Mouse (Mus musculus) lung, postnatal 36 days (tissue): ENCODE data around the gene Nme1.
"Not testable (repeated sequence)": the region's sequence is repeated elsewhere in the genome, so short reads cannot be mapped to it uniquely, and the experiment has no call there.

ENCODE experiments used
- DNase-seq: peaks from one replicate; pipeline ENCODE4 v3.0.0; 2022; ENCODE audit warnings: mixed read lengths

Gene Nme1

DNA sequence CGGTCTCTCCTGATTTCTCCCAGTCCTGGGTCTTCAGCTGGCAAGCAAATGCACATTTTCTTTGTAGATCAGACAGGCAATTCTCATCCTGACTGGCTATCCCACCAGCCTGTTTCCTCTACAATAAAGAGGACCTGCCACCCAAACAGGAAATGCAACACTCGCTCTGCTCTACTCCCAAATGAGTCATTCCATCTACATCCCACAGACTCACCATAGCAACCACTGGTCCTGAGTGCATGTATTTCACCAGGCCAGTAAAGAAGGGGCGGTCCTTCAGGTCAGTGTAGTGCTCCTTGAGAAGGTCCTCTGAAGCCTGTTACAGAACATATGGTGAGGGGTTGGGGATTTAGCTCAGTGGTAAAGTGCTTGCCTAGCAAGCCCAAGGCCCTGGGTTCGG lies 5.3 kb downstream of the Nme1 start:
- DNase-seq, result peak; percentile 80

DNA sequence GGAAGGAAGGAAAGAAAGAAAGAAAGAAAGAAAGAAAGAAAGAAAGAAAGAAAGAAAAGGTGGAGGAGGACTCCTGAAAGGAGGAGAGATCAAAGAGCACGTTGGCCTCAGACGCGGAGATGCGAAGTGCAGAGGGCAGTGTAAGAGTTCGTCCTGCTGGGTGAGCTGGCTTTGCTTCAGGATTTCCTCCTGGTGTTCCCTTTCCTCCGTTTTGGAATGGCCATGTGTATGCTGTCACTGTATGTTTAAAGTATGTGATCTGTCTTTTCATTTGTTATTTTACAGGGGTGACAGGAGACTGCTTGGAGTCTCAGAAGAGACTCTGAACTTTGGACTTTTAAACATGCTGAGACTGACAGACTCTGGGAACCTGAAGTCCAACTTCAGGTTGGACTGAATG lies 6.8 kb downstream of the Nme1 start:
- no peak for DNase-seq

DNA sequence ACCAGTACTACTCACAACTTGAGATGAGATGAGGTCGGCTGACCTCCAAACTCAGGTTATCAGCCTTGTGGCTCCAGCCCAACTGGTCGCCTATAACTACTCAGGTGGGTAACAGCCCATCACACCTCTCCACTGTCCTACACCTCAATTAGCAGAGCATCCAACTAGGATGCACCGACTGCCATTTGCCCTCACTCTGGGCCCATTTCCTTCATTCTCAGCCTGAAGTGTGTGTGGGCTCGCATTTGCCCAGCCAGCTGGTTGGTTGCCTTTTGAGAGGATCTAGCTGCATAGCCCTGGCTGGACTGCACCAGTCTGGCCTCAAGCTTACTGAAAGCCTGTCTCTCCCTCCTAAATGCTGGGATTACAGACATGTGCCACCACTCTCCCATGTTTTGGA lies 10.6 kb downstream of the Nme1 start:
- no peak for DNase-seq

DNA sequence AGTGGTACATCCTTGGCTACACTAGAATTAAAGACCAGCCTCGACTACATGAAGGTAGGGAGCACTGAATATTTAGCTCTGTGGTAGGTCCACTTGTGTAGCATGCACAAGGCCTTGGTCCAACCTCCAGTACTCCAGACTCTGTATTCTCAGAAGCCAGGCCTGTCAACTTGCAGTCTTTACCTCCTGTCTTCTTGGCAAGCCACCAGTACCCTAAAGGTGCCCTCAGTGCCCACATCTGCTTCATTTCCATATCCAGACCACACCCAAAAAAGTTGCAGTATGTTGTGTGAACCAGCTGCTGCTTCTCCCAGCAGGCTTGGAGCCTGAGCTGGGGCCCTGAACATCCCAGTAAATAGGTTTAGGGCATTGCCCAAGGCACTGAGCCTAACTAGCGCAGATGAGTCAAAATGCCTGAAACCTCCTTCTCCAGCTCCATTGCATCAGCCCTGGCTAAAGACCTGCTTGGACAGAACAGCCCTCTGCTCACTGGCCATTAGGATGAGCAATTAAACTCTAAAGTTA lies 11.2 kb downstream of the Nme1 start:
- no peak for DNase-seq

DNA sequence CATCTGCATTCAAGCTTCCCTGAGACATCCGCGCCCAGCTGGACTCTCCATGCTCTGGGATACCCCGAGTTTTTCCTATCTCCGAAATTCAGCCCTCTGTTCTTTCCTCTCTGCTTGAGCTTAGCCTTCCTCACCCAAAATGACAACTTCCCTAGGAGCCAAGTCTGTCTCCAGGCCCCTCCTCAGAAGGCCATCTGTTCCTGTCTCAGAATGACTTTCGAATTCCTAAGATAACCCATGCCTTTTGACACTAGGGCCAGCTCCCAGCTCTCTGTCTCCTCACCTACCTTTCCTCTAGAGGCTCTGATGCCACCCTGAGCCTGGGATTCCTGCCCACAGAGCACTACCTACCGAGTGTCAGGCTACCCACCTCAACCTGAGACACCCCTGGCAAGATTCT lies 12.2 kb downstream of the Nme1 start, which contains the start of gene Nme2:
TSS of gene Nme2 (minus strand) at position 101 of the 400 bp plus-strand sequence.
- no peak for DNase-seq

DNA sequence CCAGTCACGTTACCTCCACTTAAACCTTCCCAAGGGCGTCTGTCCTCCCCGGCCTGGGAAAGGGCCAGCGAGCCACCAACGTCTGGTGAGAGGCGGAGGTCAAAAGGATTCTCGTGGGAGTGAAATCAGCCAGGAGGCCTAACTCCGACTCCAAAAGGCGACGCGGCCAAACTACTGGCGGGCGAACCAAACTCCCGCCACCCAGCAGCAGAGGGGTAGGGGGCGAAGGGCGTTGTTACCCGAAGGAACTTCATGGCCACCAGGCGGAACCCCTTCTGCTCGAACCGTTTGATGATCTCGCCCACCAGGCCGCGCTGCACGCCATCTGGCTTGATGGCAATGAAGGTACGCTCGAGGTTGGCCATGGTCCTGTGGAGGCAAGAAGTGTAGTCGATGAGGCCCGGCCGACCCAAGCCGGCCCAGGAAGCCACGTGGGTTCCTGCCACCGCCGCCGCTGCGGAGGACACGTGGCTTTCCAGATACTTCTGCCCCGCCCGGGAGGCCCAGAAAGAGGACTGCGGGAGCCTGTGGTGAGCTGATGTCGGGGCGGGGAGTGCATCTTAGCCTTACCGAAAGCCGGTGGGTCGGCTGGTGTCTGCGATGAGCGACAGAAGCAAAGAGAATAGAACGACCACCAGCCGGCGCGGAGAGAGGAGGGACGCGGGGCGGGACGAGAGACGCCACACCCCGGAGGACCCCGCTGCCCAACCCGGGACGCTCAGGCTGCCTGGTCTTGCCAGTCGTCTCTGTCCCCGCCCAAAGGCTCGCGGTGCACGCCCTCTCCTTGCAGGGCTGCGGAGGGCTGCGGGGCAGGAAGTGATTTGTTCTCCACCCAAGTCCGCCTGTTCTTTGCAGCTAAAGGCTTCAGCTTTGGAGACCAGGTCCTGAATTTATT lies 12.8 kb downstream of the Nme1 start:
- peak; percentile 97 for DNase-seq

DNA sequence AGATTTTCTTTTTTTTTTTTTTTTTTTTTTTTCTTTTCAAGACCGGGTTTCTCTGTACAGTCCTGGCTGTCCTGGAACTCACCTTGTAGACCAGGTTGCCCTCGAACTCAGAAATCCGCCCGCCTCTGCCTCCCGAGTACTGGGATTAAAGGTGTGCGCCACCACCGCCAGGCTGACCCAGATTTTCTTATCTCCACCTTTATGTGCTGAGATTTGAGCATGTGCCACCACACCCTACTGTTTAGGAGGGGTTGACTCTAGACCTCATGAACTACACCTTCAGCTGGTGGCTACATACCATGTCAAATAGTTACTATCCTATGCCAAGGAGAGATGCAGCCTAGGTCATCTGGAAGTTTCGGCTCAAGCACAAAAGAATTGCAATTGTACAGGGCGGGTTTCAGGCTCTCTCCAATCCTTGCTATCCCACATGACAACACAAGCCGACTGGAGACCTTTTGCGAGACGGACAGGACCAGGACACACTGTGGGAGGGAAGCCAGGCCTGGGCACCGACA lies 13.5 kb downstream of the Nme1 start:
- no peak for DNase-seq

DNA sequence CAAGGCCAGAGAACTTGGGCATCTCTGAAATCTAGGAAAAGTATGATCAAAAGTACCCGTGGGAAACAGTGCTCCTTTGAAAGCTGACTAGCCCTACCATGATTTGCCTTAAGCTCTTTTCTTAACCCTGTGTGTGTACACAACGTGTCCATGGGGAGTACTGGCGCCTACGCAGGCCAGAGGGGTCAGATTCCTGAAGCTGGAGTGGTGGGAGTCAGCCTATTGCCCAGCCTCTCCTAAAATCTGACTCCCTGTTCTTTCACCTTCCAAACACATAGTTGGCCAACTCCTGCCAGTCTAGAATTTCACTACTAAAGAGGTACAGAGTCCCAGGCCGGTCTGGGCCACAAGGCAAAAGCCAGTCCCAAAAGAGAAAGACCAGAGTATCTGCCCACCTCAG lies 15.9 kb downstream of the Nme1 start:
- DNase-seq, result no peak

DNA sequence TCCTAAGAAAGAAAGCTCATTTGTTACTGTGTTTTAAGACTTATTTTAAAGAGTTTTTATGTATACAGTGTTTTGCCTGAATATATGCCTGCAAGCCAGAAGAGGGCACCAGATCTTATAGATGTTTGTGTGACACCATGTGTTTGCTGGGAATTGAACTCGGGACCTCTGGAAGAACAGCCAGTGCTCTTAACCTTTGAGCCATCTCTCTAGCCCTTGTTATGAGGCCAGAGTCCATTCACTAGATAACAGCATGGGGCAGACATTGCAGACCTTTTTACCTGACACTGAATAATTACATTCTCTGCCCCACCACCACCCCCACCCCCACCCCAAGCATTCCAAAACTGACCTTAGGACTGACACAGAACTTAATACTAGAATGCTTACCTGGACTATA lies 18.3 kb downstream of the Nme1 start:
- DNase-seq, result no peak

DNA sequence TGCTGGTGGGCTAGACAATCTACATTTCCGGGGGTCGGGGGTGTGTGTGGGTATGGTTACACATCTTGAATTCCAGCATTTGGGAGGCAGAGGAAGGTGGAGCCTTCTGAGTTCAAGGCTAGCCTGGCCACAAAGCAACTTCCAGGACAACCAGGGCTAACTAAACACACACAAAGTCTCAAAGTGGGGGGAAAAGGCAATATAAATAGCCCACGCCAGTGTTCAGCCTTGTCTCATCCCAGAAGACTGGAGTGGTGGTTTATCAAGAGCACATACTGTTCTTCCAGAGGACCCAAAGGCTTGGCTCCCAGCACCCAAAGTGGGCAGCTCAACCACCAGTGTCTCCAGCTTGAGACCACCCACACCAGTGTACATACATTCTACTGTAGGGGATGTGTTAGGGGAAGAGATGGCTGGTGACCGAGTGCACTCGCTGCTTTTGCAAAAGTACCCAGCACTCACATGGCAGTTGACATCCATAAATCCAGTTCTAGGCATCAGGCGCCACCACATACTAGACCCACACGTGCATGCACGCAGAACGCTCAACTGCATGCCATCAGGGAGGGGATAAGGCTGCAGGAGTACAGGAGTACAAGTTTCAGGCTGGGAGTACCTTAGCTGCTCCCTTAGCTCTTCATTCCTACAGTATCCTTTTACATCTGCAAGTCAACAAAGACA lies 19.3 kb downstream of the Nme1 start:
- no peak for DNase-seq

DNA sequence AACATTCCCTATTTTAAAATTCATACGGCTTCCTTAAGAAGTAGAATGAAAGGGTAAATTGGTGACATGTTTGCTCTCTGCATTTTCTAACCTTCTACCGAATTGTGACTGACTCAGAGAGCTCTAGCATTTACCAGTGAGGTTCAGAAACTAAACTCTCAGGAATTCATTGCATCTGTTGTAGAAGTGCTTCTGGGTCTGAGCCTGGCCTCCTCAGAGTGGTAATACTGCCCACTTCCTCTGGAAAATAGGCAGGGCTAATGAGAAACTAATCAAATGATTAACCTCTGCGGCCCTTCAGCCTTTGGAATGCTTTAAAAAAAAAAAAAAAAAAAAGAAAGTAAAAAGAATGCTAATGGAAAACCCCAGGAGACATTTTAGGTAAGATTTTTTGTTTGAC lies 23.3 kb downstream of the Nme1 start:
- no peak for DNase-seq

DNA sequence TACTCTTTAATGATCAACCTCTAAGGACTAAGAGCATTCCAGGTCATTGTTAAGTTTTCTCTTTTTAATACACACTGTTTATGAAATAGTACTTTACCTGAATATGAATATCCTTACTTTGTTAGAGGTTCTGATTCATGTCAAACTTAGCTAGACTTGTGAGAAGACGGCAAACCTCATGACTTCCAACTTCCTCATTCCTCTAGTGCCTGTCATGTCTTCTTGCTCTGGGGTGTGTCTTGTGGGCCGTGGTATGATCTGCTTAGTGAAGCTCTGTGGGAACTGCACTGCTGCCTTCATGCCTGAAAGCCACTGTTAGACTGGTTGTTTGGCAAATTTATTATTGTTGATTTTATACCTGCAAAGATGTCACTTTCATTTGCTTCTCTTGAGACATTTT lies 27.4 kb downstream of the Nme1 start:
- DNase-seq, result peak; percentile 40

DNA sequence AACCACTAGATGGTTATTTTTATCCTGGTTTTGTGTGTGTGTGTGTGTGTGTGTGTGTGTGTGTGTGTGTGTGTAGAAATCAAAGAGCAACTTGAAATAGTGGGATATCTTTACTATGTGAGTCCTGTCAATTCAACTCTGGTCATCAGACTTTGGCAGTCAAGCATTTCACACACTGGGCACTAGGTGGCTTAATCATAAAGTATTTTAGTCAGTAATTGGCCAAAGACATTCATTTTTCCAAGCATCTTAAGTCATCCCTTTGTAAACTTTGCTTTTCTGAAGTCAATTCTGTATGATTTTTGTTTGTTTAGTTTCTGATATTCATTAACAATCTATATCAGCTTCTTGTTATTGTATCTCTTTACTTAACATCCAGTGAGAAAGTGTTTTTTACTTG lies 39.2 kb downstream of the Nme1 start:
- DNase-seq, result no peak

DNA sequence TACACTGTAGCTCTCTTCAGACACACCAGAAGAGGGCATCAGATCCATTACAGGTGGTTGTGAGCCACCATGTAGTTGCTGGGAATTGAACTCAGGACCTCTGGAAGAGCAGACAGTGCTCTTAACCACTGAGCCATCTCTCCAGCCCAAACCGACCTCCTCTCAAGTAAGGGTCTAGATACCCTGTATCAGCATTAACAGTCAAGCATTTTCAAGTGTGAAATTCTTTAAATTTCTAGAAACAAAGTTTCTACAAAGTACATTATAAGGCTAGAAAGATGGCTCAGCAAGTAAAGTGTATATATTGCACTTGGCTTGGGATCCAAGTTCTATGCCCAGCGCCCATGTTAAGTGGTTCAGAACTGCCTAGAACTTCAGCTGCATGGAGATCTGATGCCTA lies 53.3 kb downstream of the Nme1 start:
- not testable (repeated sequence) for DNase-seq

DNA sequence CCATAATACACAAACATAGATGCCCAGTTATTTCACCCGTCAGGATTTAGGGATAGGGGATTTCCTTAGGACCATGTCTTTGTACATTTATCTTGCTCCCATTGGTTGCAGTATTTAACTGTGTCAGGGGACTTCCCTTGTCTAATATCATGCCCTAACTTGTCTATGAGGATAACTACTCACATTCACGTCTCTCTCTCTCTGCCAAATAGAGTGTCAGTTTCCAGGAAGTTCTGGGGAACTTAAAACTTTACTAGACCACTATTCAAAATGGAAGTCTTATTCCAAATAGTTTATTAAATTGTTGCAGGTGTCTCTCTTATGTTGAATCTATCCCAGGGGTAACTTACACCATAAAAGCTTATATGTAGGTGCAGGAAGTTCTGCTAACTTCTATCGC lies 56.7 kb downstream of the Nme1 start:
- DNase-seq, result no peak

DNA sequence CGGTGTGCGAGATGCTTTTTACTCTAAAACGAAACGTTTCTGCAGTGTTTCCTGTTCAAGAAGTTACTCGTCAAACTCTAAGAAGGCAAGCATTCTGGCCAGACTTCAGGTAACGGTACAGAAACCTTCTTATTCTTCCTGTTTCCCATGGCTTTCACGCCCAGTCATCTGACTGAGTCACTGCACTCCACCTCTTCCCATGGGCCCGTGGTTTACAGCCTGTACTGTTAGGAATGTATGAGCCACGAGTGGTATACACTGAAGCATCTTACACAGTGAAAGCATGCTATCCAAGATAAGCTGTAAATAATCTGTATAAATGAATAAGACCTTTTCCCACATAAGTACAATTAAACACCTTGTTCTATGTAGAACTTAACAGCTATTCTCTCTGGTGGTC lies 59.5 kb downstream of the Nme1 start:
- DNase-seq, result no peak

DNA sequence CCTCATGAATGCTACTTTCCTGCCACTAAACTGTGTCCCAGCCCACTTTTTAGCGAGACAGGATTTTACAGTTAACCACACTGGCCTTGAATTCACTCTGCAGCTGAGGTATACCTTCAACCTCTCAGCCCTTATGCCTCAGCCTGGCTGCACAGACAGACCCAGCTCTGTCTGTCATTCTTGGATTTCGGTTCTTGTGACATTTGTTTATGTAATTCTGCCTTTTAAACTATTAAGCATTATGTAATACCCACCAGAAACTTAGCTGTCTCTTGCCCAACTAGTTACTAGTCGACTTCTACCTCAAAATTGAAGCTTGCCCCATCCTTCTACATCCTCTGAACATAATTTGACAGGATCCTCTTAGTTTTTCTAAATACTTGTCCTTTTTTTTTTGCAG lies 60.5 kb downstream of the Nme1 start:
- DNase-seq, result no peak
